Mouse (Mus musculus): ENCODE results near the gene Clk4. TPM values are rescaled to one million over a fixed set of nuclear protein-coding genes. Genes with fewer than 3 reads are reported as not detected.

The Clk4 gene
- total RNA-seq, 2 experiments from 2014 or later, result 35.2 to 41.1 TPM

- DNase-seq, result no peak
These were observed 46.8 kb downstream of the Clk4 start for GRCm38 (mm10) chr11:51308306-51308705.

- DNase-seq, result no peak
These were observed 50.3 kb downstream of the Clk4 start for GRCm38 (mm10) chr11:51311846-51312245.

GRCm38 (mm10) chr11:51315991-51316810 lies 54.7 kb downstream of the Clk4 start:
- DNase-seq, result no peak

- DNase-seq, result no peak
These were observed 59.1 kb downstream of the Clk4 start for GRCm38 (mm10) chr11:51320609-51321008.

- no peak for DNase-seq
These were observed 65.4 kb downstream of the Clk4 start for GRCm38 (mm10) chr11:51326908-51327307.

GRCm38 (mm10) chr11:51328387-51328942 lies 66.9 kb downstream of the Clk4 start:
- no peak for DNase-seq

- no peak for DNase-seq
These were observed 68.5 kb downstream of the Clk4 start for GRCm38 (mm10) chr11:51329837-51330714.

Other genes with a start within 250 kb of the Clk4 start
- gene Olfr54, start 247.5 kb upstream of the Clk4 start, total RNA-seq (2021), result not detected
- gene Olfr1375, start 213.6 kb upstream of the Clk4 start, total RNA-seq (2021), result not detected
- 1 to 10 TPM; 3.4 to 4.0 TPM for gene Zfp354a, start 202.5 kb upstream of the Clk4 start, total RNA-seq (2021)
- not detected for gene Gm12569, start 41.3 kb upstream of the Clk4 start, total RNA-seq (2021)
- not detected for gene BC049762, start 1.3 kb downstream of the Clk4 start, total RNA-seq (2021)
- gene Col23a1, start 28.2 kb downstream of the Clk4 start, total RNA-seq (2021), result 1 to 10 TPM; 1.8 to 1.9 TPM

All from gastrocnemius, postnatal 25 days (tissue).